Mouse (Mus musculus): Measurements from ENCODE around the gene Olfr159. TPM values are rescaled to one million over a fixed set of nuclear protein-coding genes. Genes with fewer than 3 reads are reported as not detected.

The Olfr159 gene
- polyA plus RNA-seq, 1 experiment from 2014 or later, result not detected

GRCm38 (mm10) chr4:43727718-43728575, 42.9 kb downstream of the Olfr159 start:
- 67% methylated on average over 7 of the region's 7 CpGs for whole genome bisulfite sequencing
- no peak for ATAC-seq (ENCODE audit: insufficient number of reproducible peaks, insufficient read depth, low FRiP score, low read depth)

GRCm38 (mm10) chr4:43726995-43727394, 43.8 kb downstream of the Olfr159 start, which contains the start of gene Hrct1:
TSS of gene Hrct1 (plus strand) at chr4:43727188.
- peak within 1 kb of the TSS; percentile 36; the same call in 1 of the 2 replicates for H3K27ac ChIP-seq (ENCODE audit: low read length)
- H3K9ac ChIP-seq (replicated peaks; ENCODE audit: low read depth, low read length), result no peak within 1 kb of the TSS
- H3K4me2 ChIP-seq (replicated peaks; ENCODE audit: low read depth, low read length), result no peak within 1 kb of the TSS
- no peaks in the 10 kb centered on the region for H3K36me3 ChIP-seq (ENCODE audit: control insufficient read depth, insufficient read depth, low read length)
- H3K9me3 ChIP-seq (ENCODE audit: control insufficient read depth, low read depth, low read length), result no peaks in the 10 kb centered on the region
- WGBS, result 22% methylated on average over 3 of the region's 3 CpGs
- no peak within 1 kb of the TSS for H3K4me3 ChIP-seq (ENCODE audit: low read depth, low read length)
- peaks cover 32% of the 10 kb centered on the region for H3K4me1 ChIP-seq (ENCODE audit: control insufficient read depth, insufficient read depth, low read length)
- H3K27me3 ChIP-seq (ENCODE audit: control insufficient read depth, insufficient read depth, low read length), result no peaks in the 10 kb centered on the region
- peak; percentile 81; the same call in 1 of the 2 replicates for ATAC-seq (ENCODE audit: insufficient number of reproducible peaks, insufficient read depth, low FRiP score, low read depth)

More at GRCm38 (mm10) chr4:43727718-43728575, 42.9 kb downstream of the Olfr159 start:
- Histone ChIP-seq H3K27ac (ENCODE audit: low read length) (peak overlapping the region; percentile 36; the same call in 1 of the 2 replicates), H3K27me3 (ENCODE audit: control insufficient read depth, insufficient read depth, low read length) (no peaks in the 10 kb centered on the region), H3K9ac (replicated peaks; ENCODE audit: low read depth, low read length) (no peak overlapping the region), H3K9me3 (ENCODE audit: control insufficient read depth, low read depth, low read length) (no peaks in the 10 kb centered on the region), H3K4me3 (ENCODE audit: low read depth, low read length) (no peak overlapping the region), H3K4me2 (replicated peaks; ENCODE audit: low read depth, low read length) (no peak overlapping the region), H3K4me1 (ENCODE audit: control insufficient read depth, insufficient read depth, low read length) (peaks cover 32% of the 10 kb centered on the region), H3K36me3 (ENCODE audit: control insufficient read depth, insufficient read depth, low read length) (no peaks in the 10 kb centered on the region)

GRCm38 (mm10) chr4:43726228-43726993, 44.4 kb downstream of the Olfr159 start:
- H3K9me3 ChIP-seq (ENCODE audit: control insufficient read depth, low read depth, low read length), result no peaks in the 10 kb centered on the region
- H3K27me3 ChIP-seq (ENCODE audit: control insufficient read depth, insufficient read depth, low read length), result no peaks in the 10 kb centered on the region
- H3K4me1 ChIP-seq (ENCODE audit: control insufficient read depth, insufficient read depth, low read length), result peaks cover 32% of the 10 kb centered on the region
- H3K9ac ChIP-seq (replicated peaks; ENCODE audit: low read depth, low read length), result no peak overlapping the region
- 0 out of 2 replicates have a peak, but pooled peaks have one; percentile 6 for ATAC-seq (ENCODE audit: insufficient number of reproducible peaks, insufficient read depth, low FRiP score, low read depth)
- no peak overlapping the region for H3K4me2 ChIP-seq (replicated peaks; ENCODE audit: low read depth, low read length)
- 46% methylated on average over 12 of the region's 12 CpGs for WGBS
- H3K4me3 ChIP-seq (ENCODE audit: low read depth, low read length), result no peak overlapping the region
- no peak overlapping the region for H3K27ac ChIP-seq (ENCODE audit: low read length)
- no peaks in the 10 kb centered on the region for H3K36me3 ChIP-seq (ENCODE audit: control insufficient read depth, insufficient read depth, low read length)

- no peaks in the 10 kb centered on the region for H3K9me3 ChIP-seq (ENCODE audit: control insufficient read depth, low read depth, low read length)
- peaks cover 26% of the 10 kb centered on the region for H3K4me1 ChIP-seq (ENCODE audit: control insufficient read depth, insufficient read depth, low read length)
- 26% methylated on average over 1 of the region's 1 CpGs for WGBS
- H3K36me3 ChIP-seq (ENCODE audit: control insufficient read depth, insufficient read depth, low read length), result no peaks in the 10 kb centered on the region
- H3K27ac ChIP-seq (ENCODE audit: low read length), result no peak overlapping the region
- no peak overlapping the region for H3K4me3 ChIP-seq (ENCODE audit: low read depth, low read length)
- H3K9ac ChIP-seq (replicated peaks; ENCODE audit: low read depth, low read length), result no peak overlapping the region
- H3K27me3 ChIP-seq (ENCODE audit: control insufficient read depth, insufficient read depth, low read length), result no peaks in the 10 kb centered on the region
- no peak for ATAC-seq (ENCODE audit: insufficient number of reproducible peaks, insufficient read depth, low FRiP score, low read depth)
- H3K4me2 ChIP-seq (replicated peaks; ENCODE audit: low read depth, low read length), result no peak overlapping the region
These were observed 46.0 kb downstream of the Olfr159 start for GRCm38 (mm10) chr4:43724764-43725163.

GRCm38 (mm10) chr4:43722191-43722590, 48.6 kb downstream of the Olfr159 start:
- WGBS, result 85% methylated on average over 4 of the region's 4 CpGs
- no peaks in the 10 kb centered on the region for H3K27me3 ChIP-seq (ENCODE audit: control insufficient read depth, insufficient read depth, low read length)
- H3K4me1 ChIP-seq (ENCODE audit: control insufficient read depth, insufficient read depth, low read length), result peaks cover 6% of the 10 kb centered on the region
- H3K4me3 ChIP-seq (ENCODE audit: low read depth, low read length), result no peak overlapping the region
- no peak overlapping the region for H3K27ac ChIP-seq (ENCODE audit: low read length)
- H3K36me3 ChIP-seq (ENCODE audit: control insufficient read depth, insufficient read depth, low read length), result no peaks in the 10 kb centered on the region
- H3K9ac ChIP-seq (replicated peaks; ENCODE audit: low read depth, low read length), result no peak overlapping the region
- H3K4me2 ChIP-seq (replicated peaks; ENCODE audit: low read depth, low read length), result no peak overlapping the region
- no peak for ATAC-seq (ENCODE audit: insufficient number of reproducible peaks, insufficient read depth, low FRiP score, low read depth)
- no peaks in the 10 kb centered on the region for H3K9me3 ChIP-seq (ENCODE audit: control insufficient read depth, low read depth, low read length)

- H3K27ac ChIP-seq (ENCODE audit: low read length), result 0 out of 2 replicates have a peak overlapping the region, but pooled peaks have one; percentile 48
- no peak overlapping the region for H3K4me2 ChIP-seq (replicated peaks; ENCODE audit: low read depth, low read length)
These were observed 50.1 kb downstream of the Olfr159 start for GRCm38 (mm10) chr4:43720491-43721228.

More at GRCm38 (mm10) chr4:43720491-43721228, 50.1 kb downstream of the Olfr159 start:
- no peak overlapping the region for H3K9ac ChIP-seq (replicated peaks; ENCODE audit: low read depth, low read length)
- no peak for ATAC-seq (ENCODE audit: insufficient number of reproducible peaks, insufficient read depth, low FRiP score, low read depth)
- no peaks in the 10 kb centered on the region for H3K27me3 ChIP-seq (ENCODE audit: control insufficient read depth, insufficient read depth, low read length)
- no peaks in the 10 kb centered on the region for H3K36me3 ChIP-seq (ENCODE audit: control insufficient read depth, insufficient read depth, low read length)
- H3K4me1 ChIP-seq (ENCODE audit: control insufficient read depth, insufficient read depth, low read length), result no peaks in the 10 kb centered on the region
- no peak overlapping the region for H3K4me3 ChIP-seq (ENCODE audit: low read depth, low read length)
- 42% methylated on average over 14 of the region's 16 CpGs for WGBS
- H3K9me3 ChIP-seq (ENCODE audit: control insufficient read depth, low read depth, low read length), result no peaks in the 10 kb centered on the region

All from stomach, embryonic 14.5 days (tissue).